Mouse (Mus musculus) midbrain, embryonic 16.5 days (tissue): ENCODE data around the gene Txndc8. TPM values are rescaled to one million over a fixed set of nuclear protein-coding genes. Genes with fewer than 3 reads are reported as not detected.

ENCODE experiments used
- ATAC-seq: fragments of 200-750 bp; cut with Nextera tagmentation; 2 replicates; pipeline ENCODE4 v1.8.0; 2017; ENCODE audit warnings: moderate TSS enrichment
- H3K27ac ChIP-seq: fragments of 300-500 bp; sonication (generic); 2 replicates; pipeline ENCODE4 v1.5.1; 2014; ENCODE audit warnings: mild to moderate bottlenecking, low read length, mixed read lengths
- H3K27me3 ChIP-seq: fragments of 300-500 bp; sonication (generic); 2 replicates; pipeline ENCODE4 v1.6.1; 2014; ENCODE audit warnings: low read depth, low read length, mixed read lengths; ENCODE audit not compliant: control insufficient read depth, insufficient read depth
- H3K36me3 ChIP-seq: fragments of 300-500 bp; sonication (generic); 2 replicates; pipeline ENCODE4 v1.6.1; 2014; ENCODE audit warnings: mild to moderate bottlenecking, low read length, moderate library complexity, mixed read lengths; ENCODE audit not compliant: control insufficient read depth, insufficient read depth
- H3K4me1 ChIP-seq: fragments of 300-500 bp; sonication (generic); 2 replicates; pipeline ENCODE4 v1.6.1; 2014; ENCODE audit warnings: mild to moderate bottlenecking, low read length, mixed read lengths; ENCODE audit not compliant: control insufficient read depth, insufficient read depth
- H3K4me2 ChIP-seq: fragments of 300-500 bp; sonication (generic); 2 replicates; pipeline ENCODE4 v1.6.1; 2014; ENCODE audit warnings: mild to moderate bottlenecking, low read length, mixed read lengths
- H3K4me3 ChIP-seq: fragments of 300-500 bp; sonication (generic); 2 replicates; pipeline ENCODE4 v1.5.1; 2014; ENCODE audit warnings: low read depth, mild to moderate bottlenecking, low read length, moderate library complexity, mixed read lengths
- H3K9ac ChIP-seq: fragments of 300-500 bp; sonication (generic); 2 replicates; pipeline ENCODE4 v1.6.1; 2014; ENCODE audit warnings: low read depth, low read length, mixed read lengths
- H3K9me3 ChIP-seq: fragments of 300-500 bp; sonication (generic); replicated peaks from 2 replicates; pipeline ENCODE4 v1.6.1; 2014; ENCODE audit warnings: mild to moderate bottlenecking, low read length, mixed read lengths; ENCODE audit not compliant: control insufficient read depth, poor library complexity, severe bottlenecking
- WGBS: fragments of 180-500 bp; shearing (Covaris S2); extraction: QIAGEN DNeasy Blood & Tissue Kit; methylation state at CpG from one replicate; pipeline ENCODE4 v1.1.7; 2014; 5-methylcytosine and 5-hydroxymethylcytosine counted together
- polyA plus RNA-seq: library from polyadenylated mRNA; unstranded; fragments of >200 nt; fragmentation: Nextera tagmentation; extraction: Ambion mirVana; gene quantifications from 2 replicates; pipeline ENCODE4 v1.2.1, GENCODE M21; 2015

The Txndc8 gene
- polyA plus RNA-seq, 1 experiment from 2014 or later: not detected

GRCm38 (mm10) chr4:57953796-57954195 is 55.1 kb downstream of the Txndc8 start:
- no peak for ATAC-seq
- Histone ChIP-seq H3K4me2 (peak overlapping the region; percentile 69; the same call in 1 of the 2 replicates), H3K36me3 (peaks cover 22% of the 10 kb centered on the region), H3K4me1 (peaks cover 25% of the 10 kb centered on the region), H3K27me3 (no peaks in the 10 kb centered on the region), H3K9me3 (no peaks in the 10 kb centered on the region), H3K9ac (no peak overlapping the region), H3K27ac (no peak overlapping the region), H3K4me3 (no peak overlapping the region)
- 91% methylated on average over 7 of the region's 7 CpGs for WGBS

DNA sequence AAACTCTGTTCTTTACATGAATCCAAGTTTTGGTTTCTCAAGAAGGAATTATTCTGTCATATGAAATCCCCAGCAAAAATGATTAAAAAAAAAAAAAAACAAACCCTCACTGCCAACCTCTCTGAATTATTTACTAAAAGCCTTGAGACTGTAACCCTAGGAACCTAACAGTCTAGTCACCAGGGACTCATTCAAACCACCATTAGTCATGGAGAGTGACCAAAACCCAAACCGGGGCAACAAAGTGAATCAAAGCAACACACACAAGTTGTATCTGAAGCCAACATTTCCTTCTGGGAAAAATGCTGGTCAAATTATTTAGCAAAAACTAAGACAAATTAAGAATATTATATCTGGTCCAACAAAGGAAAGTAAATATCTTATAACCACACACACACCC is 56.0 kb downstream of the Txndc8 start:
- Histone ChIP-seq H3K27ac (no peak overlapping the region), H3K4me2 (no peak overlapping the region), H3K36me3 (peaks cover 29% of the 10 kb centered on the region), H3K9ac (no peak overlapping the region), H3K9me3 (no peaks in the 10 kb centered on the region), H3K4me3 (no peak overlapping the region), H3K4me1 (peaks cover 25% of the 10 kb centered on the region), H3K27me3 (no peaks in the 10 kb centered on the region)
- no peak for ATAC-seq
- 72% methylated on average over 1 of the region's 1 CpGs for WGBS

DNA sequence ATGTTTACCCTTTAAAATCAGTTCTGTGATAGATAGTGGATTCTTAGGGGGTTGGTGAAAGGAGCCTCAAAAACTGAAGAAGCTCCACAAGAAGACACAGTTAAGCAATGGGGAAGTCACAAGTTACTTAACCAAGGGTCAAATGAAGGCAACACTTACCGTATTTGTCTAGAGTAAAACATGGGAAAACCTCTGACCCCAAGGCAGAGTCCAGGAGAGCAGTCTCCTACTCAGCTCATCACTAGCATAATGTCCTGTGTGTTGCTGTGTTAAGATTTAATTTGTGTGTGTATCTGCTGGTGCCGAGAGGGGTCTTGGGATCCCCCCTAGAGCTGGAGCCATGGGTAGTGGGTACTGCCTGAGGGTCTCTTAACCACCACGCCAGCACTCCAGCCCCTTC is 56.5 kb downstream of the Txndc8 start:
- Histone ChIP-seq H3K9ac (no peak overlapping the region), H3K4me2 (no peak overlapping the region), H3K27ac (no peak overlapping the region), H3K36me3 (peaks cover 29% of the 10 kb centered on the region), H3K4me3 (no peak overlapping the region), H3K9me3 (no peaks in the 10 kb centered on the region), H3K4me1 (peaks cover 25% of the 10 kb centered on the region), H3K27me3 (no peaks in the 10 kb centered on the region)
- 94% methylated on average over 3 of the region's 3 CpGs for WGBS
- no peak for ATAC-seq

GRCm38 (mm10) chr4:57949866-57950265 is 59.1 kb downstream of the Txndc8 start:
- Histone ChIP-seq H3K27ac (no peak overlapping the region), H3K36me3 (peaks cover 38% of the 10 kb centered on the region), H3K4me2 (no peak overlapping the region), H3K27me3 (no peaks in the 10 kb centered on the region), H3K9ac (no peak overlapping the region), H3K9me3 (no peaks in the 10 kb centered on the region), H3K4me3 (no peak overlapping the region), H3K4me1 (peaks cover 15% of the 10 kb centered on the region)
- no peak for ATAC-seq
- 95% methylated on average over 6 of the region's 6 CpGs for WGBS

DNA sequence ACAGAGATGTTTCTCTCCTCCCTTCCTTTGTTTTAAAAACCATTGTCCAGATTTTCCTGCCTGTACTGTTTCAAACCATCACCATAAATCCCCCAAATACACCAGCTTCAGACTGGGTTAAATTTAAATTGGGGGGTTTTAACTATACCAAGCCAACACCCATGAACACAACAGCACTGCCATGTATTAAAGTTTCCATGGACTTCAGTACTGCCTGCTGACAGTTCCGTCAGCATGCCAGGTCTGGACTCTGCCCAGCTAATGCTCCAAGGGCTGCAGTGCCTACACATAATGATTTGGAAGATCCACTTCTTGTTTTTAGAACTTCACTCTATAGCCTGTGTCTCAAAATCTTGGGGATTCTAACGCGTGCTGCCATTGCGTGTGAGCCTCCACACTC is 61.4 kb downstream of the Txndc8 start:
- Histone ChIP-seq H3K4me2 (no peak overlapping the region), H3K4me1 (no peaks in the 10 kb centered on the region), H3K27me3 (no peaks in the 10 kb centered on the region), H3K27ac (no peak overlapping the region), H3K9me3 (no peaks in the 10 kb centered on the region), H3K4me3 (no peak overlapping the region), H3K36me3 (peaks cover 43% of the 10 kb centered on the region), H3K9ac (no peak overlapping the region)
- WGBS: 96% methylated on average over 4 of the region's 4 CpGs
- ATAC-seq: no peak

- H3K27me3 ChIP-seq: no peaks in the 10 kb centered on the region
- no peak overlapping the region for H3K4me3 ChIP-seq
- H3K36me3 ChIP-seq: peaks cover 44% of the 10 kb centered on the region
Observed at GRCm38 (mm10) chr4:57947036-57947435, 61.9 kb downstream of the Txndc8 start.

GRCm38 (mm10) chr4:57942892-57943291 is 66.0 kb downstream of the Txndc8 start:
- H3K27me3 ChIP-seq: no peaks in the 10 kb centered on the region
- no peak overlapping the region for H3K4me3 ChIP-seq
- H3K9ac ChIP-seq: no peak overlapping the region
- no peak overlapping the region for H3K27ac ChIP-seq
- peaks cover 15% of the 10 kb centered on the region for H3K36me3 ChIP-seq
- no peaks in the 10 kb centered on the region for H3K4me1 ChIP-seq
- H3K4me2 ChIP-seq: no peak overlapping the region
- no peaks in the 10 kb centered on the region for H3K9me3 ChIP-seq
- ATAC-seq: no peak
- 96% methylated on average over 2 of the region's 2 CpGs for WGBS

More at GRCm38 (mm10) chr4:57947036-57947435, 61.9 kb downstream of the Txndc8 start:
- Histone ChIP-seq H3K9ac (no peak overlapping the region), H3K4me2 (no peak overlapping the region), H3K9me3 (no peaks in the 10 kb centered on the region), H3K27ac (no peak overlapping the region), H3K4me1 (no peaks in the 10 kb centered on the region)
- no peak for ATAC-seq
- WGBS: 85% methylated on average over 10 of the region's 10 CpGs

DNA sequence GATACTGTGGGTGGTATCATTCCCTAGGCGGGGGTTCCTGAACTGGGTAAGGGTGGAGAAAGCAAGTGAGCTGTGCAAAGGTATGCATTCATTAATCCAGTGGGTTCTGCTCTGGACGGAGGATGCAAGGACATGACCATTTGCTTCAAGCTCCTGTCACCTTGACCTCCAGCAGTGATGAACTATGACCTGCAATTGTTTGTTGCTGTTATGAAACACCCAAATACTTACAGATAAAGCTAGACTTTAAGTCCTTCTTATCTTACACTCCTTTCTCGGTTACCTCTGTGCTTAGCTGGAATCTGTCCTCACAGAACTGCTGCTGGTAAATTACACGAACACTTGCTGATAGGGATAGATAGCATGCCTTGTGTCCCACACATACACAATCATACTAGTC is 68.3 kb downstream of the Txndc8 start:
- Histone ChIP-seq H3K9me3 (no peaks in the 10 kb centered on the region), H3K4me3 (no peak overlapping the region), H3K27me3 (no peaks in the 10 kb centered on the region), H3K4me2 (no peak overlapping the region), H3K36me3 (peaks cover 9% of the 10 kb centered on the region), H3K9ac (no peak overlapping the region), H3K27ac (no peak overlapping the region), H3K4me1 (no peaks in the 10 kb centered on the region)
- 91% methylated on average over 4 of the region's 4 CpGs for WGBS
- no peak for ATAC-seq

- Histone ChIP-seq H3K4me2 (no peak overlapping the region), H3K9me3 (no peaks in the 10 kb centered on the region; the same call in 1 of the 2 replicates), H3K27ac (no peak overlapping the region), H3K27me3 (no peaks in the 10 kb centered on the region), H3K4me3 (no peak overlapping the region), H3K4me1 (no peaks in the 10 kb centered on the region), H3K36me3 (no peaks in the 10 kb centered on the region), H3K9ac (no peak overlapping the region)
- 88% methylated on average over 6 of the region's 6 CpGs for WGBS
- no peak for ATAC-seq
Observed at GRCm38 (mm10) chr4:57937292-57937691, 71.6 kb downstream of the Txndc8 start.
